Mouse (Mus musculus) cerebellum, postnatal 14 days (tissue): Measurements from ENCODE around the gene Glipr1l1.
"Not testable (repeated sequence)": the region's sequence is repeated elsewhere in the genome, so short reads cannot be mapped to it uniquely, and the experiment has no call there.

ENCODE experiments used
- DNase-seq, 2 experiments: peaks; one replicate each; pipeline ENCODE4 v3.0.0; 2021; ENCODE audit warnings: mixed read lengths in 2 of 2

The Glipr1l1 gene

DNA sequence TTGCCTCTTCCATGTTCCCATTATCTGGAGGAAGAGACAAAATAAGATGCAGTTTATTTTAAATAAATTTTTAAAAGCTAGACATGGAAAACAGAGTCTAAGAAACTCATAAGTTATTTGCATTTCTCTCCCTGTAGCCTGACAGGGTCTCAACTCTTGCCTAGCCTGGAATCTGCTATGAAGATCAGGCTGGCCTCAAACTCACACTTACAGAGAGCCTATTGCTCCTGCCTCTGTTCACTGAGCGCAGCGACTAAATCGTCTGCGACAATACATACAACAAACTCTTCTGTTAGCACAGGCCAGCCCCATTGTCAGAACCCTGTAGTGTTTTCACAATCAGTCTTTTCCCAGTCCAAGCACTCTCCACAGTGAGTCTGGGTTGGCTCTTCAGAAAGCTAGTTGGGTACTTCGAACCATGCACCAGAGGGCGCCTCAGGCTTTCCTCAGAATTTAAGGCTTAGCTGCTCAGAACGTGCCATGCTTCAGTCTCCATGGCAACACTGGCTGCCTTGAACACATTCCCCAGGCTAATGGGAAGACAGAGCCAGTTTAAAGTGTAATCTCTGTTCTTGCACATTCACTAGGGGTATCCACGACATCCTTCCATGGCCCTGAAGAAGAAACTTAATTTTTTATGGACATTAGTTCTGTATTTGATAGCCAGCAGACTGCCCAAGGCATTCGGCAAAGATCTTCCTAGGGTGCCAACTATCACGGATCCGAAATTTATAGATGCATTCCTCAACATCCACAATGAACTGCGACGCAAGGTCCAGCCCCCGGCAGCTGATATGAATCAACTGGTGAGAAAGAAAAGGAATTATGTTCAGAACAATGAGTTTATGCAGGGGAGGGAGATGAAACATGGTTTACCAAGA, at the start of gene Glipr1l1:
Glipr1l1 (plus strand) TSS at position 488 of the 881 bp plus-strand sequence.
- peak; percentile 85 for DNase-seq

DNA sequence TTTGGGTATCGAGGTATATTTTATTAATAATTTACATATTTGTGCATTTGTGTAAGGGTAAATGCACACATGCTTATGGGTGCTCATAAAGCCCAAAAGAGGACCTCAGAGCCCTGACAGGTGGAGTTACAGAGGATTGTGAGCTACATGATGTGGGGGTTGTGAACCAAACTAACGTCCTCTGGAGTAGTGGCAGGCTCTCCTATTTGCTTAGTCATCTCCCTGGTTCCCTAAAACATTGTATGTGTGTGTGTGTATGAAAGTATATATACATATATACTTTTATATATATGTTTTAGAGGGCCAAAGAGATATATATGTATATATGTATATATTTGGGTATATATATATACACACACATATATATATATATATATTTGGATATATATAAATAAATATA, 36.4 kb upstream of the Glipr1l1 start:
- no peak for DNase-seq

DNA sequence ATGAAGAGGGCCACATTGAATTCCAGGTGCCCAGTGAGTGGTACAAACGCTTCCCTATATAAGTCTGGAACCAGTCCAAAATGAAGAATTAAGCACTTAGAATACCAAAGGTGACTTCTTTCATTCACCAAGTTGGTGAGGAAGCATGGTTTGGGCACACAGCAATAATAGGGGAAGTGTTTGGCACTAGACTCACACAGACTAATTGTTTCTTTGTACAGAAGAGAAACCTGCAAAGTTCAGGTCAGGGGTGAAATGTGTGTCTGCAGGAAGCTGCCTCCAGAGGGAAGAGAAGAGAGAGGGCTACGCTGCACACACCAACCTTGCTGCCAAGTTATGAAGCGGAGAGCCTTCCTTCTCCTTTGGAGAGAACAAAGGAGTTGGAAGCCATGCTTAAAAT, 31.3 kb upstream of the Glipr1l1 start:
- DNase-seq: not testable (repeated sequence)

DNA sequence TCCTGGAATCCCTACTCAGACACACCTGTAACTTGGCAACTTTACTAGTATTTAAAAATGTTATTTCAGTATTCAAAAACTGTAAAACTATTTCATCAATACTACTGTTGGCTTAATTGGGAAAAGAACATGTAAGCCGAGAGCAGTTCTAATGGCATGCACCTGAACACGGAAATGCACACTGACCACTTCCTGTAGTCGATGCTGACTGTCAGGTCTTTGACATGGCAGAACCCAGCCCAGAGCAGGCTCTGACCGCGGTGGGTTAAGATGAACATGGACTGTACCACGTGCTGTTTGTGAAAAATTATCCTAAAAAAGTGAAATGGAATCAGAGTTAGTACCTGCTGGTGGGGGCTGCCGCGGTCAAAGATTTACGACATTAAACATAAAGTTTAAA, 16.5 kb upstream of the Glipr1l1 start:
- DNase-seq: not testable (repeated sequence)

DNA sequence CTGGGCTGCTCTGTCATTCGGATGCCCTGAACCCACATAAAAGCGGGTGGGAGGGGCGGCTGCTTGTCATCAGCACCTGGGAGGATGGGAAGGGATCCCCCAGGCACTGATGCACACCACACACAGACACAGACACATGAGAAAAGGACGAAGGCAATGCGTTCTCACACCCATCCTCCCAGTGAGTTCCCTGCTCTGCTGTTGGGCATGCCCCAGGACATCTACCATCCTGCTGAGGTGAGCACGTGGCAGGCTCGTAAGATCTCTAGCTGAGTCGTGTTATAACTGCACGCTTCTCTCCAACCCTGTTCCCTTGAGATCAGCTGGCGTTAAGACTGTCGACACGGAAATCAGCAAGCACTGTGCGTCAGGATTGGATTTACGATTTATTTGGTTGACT, 15.7 kb upstream of the Glipr1l1 start:
- DNase-seq: not testable (repeated sequence)

DNA sequence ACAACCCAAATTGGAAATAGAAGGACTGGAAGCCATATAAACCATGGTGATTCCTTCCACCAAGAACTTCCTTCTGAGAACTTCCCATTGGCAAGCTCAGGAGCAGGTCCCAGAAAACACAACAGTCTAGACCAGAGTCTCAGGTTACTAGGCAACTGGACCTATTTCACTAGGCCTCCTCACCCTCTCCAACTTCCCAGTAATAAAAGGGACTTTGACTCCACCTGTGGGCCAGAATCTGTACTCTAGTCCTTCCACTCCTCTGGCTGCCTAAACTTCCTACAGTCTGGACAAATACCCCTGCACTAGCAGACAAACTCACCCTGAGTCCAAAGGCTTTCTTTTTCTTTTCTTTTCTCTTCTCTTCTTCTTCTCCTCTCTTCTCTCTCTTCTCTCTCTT, 8.8 kb upstream of the Glipr1l1 start:
- DNase-seq: no peak

DNA sequence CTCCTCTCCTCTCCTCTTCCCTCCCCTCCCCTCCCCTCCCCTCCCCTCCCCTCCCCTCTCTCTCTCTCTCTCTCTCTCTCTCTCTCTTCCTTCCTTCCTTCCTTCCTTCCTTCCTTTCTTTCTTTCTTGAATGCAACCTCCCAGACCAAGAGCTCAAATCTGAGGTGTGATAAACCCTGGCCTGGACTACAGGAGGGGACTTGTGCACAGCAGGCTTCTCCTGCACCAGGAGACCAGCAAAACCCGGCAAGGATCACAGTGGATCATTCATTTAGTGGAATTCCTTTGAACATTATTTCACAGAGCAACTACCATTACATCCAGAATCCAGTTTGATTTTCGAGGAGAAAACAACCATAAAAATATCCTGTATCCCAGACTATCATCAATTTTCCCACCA, 8.0 kb upstream of the Glipr1l1 start:
- peak in 1 of 2 experiments; percentile 16 for DNase-seq

DNA sequence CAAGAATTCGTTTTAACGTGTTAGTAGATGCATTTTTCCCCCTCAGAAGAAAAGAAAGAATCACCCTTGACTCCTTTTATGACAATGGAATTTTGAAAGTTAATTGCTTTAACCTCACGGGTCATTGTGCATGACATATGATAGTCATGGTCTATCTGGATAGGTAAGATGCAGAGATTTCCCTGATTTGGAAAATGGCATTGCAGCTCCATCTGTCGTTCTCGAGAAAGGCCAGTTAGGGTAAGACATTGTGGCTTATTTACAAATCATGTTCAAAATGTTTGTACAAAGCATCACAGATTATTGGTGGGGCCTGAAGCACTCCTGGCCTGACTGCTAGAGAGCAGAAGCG, 570 bp downstream of the Glipr1l1 start:
- not testable (repeated sequence) for DNase-seq

DNA sequence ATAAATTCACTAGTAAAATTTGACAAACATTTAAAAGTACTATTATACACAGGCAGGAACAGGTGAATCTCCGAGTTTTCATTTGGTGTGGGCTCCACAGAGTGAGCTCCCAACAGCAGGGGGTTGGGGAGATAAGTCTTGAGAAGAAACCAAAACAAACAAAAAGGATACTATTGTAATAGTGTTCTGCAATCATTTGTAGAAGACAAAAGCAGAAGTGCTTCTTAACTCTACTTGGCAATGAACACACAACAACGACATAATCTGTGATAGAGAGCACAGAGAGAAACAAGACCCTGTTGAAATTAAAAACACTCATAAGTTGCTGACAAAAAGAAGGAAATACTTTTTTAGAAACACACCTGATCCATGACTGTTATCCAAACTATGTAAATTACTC, 20.1 kb downstream of the Glipr1l1 start:
- DNase-seq: no peak

DNA sequence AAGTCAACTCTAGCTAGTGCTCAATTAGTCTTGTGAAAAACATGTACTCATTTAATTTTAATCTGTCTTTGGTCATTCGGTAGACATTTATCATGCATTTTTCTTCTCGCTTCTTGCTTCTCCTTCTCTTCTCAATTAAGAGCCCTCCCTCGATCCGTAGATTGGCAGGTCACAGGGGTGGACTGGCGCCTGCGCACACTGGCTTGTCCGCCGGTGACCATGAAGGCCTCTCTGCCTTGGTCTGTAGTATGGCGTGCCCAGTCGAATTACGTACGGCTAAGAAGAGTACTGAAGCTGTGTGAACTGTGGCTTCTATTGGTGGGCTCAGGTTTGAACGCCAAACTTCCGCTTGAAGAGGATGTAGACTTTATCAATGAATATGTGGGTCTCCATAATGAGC, 23.2 kb downstream of the Glipr1l1 start, which contains the start of gene Glipr1l2:
Glipr1l2 (plus strand) TSS at position 198 of the 400 bp plus-strand sequence.
- DNase-seq: no peak

DNA sequence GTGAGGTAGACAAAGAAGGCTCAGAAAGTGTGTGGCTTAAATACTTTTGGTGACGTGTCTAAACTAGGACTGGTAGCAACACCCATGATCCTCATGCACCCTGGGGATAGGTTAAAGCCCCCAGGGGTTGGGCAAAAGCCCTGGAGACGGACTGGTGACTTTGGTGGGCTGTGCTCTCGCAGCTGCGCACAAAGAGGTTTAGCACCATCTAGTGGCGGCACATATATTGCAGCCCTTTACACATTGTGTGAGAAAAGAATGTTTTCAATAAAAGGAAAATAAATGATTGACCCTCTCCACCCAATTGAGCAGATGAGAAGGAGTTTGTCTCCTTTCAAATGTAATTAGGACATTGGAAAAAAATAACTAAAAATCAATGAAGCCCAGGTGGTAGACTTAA, 45.8 kb downstream of the Glipr1l1 start:
- DNase-seq: peak; percentile 68 to 73

DNA sequence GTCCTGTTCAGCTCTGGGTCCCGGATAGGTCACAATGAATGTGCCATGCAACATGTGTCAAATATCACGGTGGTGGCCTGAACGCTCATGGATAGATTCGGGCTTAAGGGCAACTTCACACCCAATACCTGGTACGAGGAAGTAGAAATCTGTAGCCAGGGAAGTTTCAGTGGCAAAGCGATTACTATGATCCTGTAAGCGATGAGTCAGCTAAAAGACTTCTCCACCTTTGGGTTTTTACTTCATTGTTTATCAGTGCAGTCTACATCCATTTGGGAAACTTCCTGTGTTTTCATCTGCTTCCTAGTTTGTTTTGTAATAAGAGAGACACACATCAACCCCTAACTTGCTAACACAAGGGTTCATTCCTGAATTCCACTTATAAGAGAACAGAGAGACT, 50.4 kb downstream of the Glipr1l1 start:
- no peak for DNase-seq

DNA sequence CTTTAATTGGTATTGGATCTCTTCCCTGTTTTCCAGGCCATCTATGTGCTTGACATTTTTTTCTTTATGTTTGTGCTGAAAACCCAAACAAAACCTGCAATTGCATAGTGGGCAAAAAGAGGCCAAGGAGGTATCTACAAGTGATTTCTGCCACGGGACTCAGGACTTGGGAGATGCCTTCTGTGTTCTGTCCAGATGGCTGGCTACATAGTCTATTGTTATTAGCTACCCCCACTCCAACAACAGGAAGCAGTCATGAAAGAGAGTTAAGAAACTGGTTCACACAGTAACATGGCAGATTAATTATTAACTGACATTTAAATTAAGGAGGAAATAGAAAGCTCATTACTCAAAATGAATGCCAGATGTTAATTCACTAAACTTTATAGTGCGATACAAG, 65.1 kb downstream of the Glipr1l1 start:
- DNase-seq: not testable (repeated sequence)

DNA sequence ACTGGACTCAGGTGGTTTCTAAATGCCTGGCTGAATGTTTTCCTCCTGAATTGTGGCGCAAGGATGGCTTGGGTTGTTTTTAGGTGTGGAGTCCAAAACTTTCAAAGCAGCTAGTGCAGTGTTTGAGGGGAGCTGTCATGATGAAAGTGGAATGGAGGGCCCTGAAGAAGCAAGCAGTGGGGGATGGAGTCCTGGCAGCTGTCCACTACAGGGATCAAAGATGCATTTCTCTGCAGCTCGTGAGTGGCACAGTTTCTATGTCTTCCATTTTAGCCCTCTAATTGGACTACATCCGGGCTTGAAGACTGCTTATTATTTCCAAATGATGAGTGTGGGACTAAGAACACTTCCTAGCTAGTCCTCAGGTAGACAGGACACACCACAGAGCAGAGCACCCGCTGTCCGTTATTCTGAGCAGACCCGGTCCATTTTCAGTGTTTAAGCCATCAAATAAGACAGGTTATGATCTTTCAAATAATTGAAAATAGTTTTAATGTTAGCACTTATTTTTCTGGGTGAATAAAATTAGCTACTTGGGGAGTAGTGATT, 67.8 kb downstream of the Glipr1l1 start:
- DNase-seq: peak in 1 of 2 experiments; percentile 2
